Mouse (Mus musculus) liver, embryonic 14.5 days (tissue): ENCODE measurements at regions not wholly inside any gene's neighbourhood (a gene's known extent, or its start where the extent isn't known, plus 50 kb on each side); places are given as distances from the start of the nearest gene placed in this dataset.
"Not testable (repeated sequence)": the region's sequence is repeated elsewhere in the genome, so short reads cannot be mapped to it uniquely, and the experiment has no call there.

Source experiments
- CTCF ChIP-seq: IDR thresholded peaks from 2 replicates; pipeline ENCODE4 v1.5.1; 2016; ENCODE audit warnings: antibody characterized with exemption, low read depth, control low read depth
- EP300 ChIP-seq: IDR thresholded peaks from 2 replicates; pipeline ENCODE4 v1.6.1; 2016; ENCODE audit warnings: antibody characterized with exemption, low read depth

GRCm38 (mm10) chr12:114378696-114379350 is 835.1 kb downstream of the Adam6a start:
- not testable (repeated sequence) for TF ChIP-seq CTCF, EP300
